Mouse (Mus musculus) cerebellum, adult 11 months (tissue): ENCODE data around the gene Gabarap.
"Not testable (repeated sequence)": the region's sequence is repeated elsewhere in the genome, so short reads cannot be mapped to it uniquely, and the experiment has no call there.

ENCODE experiments used
- DNase-seq: peaks from one replicate; pipeline ENCODE4 v3.0.0; 2022

The Gabarap gene

DNA sequence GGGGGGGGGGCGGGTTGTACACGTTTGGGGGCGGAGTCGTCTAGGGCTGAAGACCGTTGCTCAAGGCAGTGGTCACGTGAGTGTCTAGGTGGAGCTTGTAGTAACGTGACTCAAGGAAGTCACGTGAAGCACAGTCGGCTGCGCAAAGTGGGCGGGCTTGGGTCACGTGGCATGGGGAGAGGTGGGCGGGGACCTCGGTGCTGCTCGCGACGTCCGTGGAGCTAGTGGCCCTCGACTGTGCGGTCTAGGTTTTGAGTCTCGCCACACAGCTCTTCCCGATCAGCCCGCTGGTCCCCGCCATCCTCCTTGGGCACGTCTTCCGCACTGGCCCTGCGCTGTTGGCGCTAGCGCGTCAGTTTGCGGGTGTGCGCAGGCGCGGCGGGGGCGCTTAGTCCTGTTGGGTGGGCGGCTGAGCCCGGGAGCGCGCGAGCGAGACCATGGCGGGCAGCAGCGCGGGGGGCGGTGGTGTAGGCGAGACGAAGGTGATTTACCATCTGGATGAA lies 9.5 kb downstream of the Gabarap start, which contains the start of gene Dvl2:
TSS of gene Dvl2 (plus strand) at position 200 of the 503 bp plus-strand sequence.
- DNase-seq: peak; percentile 85

DNA sequence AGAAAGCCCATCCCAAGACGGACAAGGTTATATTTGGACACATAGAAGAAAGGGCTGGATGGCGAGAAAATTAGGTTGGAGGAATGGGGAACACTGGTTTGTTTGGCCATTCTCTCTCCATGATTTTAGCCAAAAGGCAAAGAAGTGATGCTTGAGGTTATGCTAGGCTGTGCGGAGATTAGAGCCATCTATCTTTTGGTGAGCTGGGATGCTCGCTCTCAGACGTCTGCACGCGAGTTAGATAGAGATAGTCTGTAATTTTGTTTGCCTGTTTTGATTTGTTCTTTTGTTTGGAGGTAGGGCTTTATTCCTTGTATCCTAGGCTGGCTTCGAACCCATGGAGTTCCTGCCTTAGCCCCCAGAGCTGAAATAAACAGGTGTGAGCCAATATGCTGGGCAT lies 10.2 kb downstream of the Gabarap start:
- DNase-seq: no peak

DNA sequence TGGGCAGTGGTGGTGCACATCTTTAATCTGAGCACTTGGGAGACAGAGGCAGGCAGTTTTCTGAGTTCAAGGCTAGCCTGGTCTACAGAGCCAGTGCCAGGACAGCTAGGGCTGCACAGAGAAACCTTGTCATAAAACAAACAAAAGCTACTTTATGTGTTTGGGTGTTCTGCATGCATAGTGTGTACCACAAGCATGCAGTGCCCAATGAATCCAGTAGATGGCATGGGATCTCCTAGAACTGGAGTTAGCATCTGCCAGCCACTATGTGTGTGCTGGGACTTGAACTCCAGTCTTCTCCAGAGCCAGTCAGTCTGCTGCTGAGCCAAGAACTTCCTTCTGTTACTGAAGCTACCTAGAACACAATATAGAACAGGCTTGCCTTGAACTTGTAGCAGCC lies 10.9 kb downstream of the Gabarap start:
- no peak for DNase-seq

DNA sequence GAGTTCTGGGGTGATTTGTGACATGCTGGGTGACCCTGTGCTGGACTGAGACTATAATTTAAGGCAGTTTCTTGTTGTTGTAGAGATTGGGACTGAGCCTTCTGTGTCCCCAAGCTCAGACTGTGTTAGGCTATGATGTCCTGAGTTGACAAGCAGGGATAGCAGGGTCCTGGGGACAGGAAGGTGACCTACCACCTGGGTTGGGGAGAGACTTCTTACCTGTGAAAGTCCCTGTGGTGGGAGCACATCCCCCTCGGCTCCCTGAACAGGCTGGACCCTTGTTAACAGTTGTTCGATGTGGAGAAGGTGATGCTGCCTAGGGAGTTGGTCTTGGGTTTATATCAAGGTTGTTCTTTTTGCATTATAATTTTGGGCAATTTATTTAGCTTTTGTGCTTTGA lies 11.5 kb downstream of the Gabarap start:
- no peak for DNase-seq

DNA sequence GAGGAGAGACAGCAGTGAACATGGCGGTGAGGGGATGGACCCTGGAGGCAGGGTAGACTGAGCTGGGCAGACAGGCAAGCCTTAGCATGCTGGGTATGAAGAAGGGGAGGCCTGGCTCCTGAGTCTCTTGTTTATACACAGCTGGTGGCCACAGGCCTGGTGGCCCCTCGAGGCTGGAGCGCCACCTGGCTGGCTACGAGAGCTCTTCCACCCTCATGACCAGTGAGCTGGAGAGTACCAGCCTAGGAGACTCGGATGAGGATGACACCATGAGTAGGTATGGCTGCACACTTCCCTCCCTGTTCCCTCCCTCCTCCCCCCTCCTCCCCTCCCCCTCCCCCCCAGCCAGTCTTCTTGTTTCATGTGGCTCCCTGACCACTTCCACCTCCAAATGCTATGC lies 14.6 kb downstream of the Gabarap start:
- no peak for DNase-seq

DNA sequence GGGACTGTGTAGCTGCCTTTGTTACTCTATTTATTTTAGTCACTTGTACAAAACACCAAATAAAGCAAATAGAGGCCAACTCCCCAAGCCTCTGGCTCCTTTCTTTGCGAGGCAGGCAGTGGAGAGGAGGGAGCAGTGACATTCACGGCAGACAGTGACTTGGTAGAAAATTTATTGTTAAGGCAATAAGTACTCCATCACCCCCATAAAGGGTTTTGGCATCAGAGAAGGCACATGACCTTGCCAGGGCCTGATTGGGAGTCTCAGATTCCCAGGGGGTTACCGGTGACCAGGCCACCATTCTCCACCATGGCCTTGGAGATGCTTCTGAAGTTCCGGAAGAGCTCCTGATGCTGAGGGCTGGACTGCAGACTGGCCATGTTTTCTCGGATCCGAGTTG lies 19.1 kb downstream of the Gabarap start:
- DNase-seq: no peak

DNA sequence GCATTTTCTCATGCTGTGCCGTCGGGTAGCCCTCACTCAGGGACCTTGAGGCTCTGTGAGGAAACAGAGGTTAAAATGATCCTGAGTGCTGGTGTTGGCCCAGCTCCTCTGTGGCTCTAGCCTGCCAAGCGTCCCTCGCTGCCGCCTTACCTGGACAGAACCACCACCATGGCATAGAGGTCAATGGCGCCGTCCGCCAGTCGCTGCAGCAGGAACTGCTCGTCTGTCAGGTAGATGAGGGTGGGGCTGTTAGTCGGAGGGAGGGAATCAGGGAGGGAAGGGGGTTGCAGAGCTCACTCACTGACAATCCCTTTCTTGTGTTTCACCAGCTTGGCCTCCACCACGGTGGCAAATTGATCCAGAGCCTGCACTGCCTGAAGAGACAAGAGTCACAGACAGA lies 19.6 kb downstream of the Gabarap start:
- no peak for DNase-seq

DNA sequence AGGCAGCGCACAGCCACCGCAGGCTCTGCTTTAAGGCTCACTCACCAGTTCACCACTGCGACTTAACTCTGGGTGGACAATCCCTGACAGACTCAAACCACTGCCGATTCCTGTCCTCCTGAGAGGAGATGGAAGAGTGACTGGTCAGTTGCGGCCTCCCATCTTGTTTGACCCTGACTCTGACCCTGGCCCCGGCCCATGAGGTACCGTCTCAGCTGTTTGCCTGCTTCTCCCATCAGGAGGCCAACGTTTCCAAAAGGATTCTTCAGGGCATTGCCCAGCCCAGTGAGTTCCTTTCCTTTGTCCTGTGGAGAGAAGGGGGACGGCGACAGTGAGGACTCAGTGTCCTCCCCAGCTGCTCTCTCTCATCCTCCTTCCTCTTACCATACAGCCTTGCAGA lies 20.0 kb downstream of the Gabarap start:
- DNase-seq: no peak

DNA sequence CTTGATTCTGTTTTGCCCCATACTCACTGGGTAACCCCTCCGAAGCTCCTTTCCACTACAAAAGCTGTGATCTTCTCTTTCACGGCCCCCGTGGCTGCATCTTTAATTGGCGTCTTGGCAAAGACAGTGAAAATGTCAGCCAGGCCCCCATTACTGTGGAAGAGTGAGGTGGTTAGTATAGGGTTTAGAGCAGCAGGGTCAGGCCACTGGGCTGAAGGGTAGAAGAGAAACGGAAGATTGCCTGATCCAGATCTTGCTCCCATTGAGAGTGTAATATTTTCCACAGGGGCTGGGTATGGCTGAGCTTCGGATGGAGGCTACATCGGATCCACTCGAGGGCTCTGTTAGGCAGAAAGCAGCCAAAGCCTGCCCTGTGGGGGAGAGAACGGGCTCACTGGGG lies 22.0 kb downstream of the Gabarap start:
- no peak for DNase-seq

DNA sequence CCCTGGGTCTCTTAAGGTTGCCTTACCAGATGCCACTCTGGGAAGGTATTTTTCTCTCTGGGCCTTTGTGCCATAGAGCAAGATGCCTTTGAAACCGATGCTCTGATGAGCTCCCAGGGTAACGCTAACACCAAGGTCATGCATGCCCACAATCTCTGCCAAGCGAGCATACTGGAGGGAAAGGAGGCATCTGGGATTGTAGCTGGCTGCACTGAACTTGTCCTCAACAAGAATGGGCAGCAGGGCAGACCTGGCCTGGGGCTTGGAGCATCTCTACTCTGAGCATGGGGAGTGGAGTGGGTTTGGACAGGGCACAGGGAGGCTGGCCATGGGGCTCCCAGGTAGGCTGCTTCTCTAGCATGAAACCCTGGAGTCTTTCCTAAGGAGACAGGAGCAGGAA lies 22.5 kb downstream of the Gabarap start:
- no peak for DNase-seq

DNA sequence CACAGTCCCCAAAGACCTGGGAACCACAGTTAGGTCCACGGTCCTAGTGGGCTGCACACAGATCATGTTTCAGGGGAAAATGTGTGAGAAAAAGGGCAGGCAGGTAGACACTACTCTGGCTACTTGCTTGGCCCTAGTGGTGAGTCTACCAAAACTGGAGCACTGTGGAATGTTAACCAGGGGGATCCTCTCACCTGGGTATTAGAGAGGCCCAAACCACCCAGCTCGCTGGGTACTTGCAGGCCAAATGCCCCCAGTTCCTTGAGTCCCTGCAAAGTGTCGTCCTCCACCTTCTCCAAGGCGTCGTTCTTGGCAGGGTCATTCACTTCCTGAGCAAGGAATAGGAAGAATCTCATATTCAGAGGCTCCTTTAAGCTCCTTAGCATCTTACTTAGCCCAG lies 23.1 kb downstream of the Gabarap start:
- no peak for DNase-seq

DNA sequence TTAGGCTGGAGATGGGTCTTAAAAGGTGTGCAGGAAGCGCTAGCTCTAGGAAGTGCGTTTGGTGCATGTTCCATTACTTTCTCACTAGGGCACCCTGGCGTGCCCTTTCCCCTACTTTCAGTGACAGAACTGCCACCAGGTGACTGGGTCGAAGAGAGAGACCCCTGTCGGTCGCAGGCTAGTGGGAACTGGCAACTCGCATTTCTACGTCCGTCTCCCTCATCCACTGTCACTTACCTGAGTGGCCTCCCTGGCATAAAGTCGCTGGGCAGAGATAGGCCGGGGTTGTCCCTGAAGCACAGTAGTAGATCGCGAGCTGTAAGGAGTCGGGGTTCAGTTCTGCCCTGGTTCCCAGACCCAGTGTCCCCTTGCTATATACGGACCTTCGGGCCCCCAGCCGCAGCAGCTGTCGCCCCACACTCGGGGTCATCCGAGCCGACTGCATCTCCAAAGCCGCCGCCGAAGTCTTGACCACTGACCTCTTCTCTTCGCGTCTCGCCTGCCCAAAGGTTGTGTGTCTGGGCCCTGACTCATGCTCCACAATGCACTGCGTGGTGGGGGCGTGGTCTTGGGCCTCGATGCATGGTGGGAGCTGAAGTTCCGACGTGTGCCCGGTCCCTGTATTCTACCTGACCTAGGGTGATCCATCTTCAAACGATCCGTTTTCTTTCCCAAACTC lies 24.1 kb downstream of the Gabarap start, which contains the start of gene Acadvl:
TSS of gene Acadvl (minus strand) at position 532 of the 679 bp plus-strand sequence.
- peak; percentile 85 for DNase-seq

DNA sequence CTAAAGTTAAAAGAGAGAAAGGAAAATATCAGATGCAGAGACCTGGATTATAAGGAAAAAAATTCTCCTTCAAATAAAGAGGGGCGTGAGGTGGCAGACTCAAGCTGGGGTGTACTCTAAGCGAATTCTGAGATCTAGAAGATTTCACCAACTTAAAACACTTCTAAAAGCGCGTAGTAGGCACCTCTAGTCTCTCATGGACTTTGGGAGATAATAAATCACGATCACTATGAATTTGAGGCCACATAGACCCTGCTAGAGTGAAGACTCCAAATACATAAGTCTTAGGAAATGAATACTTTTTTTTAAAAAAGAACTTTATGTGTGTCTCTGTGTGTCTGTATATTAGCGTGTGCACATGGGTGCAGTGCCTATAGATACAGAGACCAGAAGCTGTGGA lies 24.7 kb downstream of the Gabarap start:
- DNase-seq: no peak

DNA sequence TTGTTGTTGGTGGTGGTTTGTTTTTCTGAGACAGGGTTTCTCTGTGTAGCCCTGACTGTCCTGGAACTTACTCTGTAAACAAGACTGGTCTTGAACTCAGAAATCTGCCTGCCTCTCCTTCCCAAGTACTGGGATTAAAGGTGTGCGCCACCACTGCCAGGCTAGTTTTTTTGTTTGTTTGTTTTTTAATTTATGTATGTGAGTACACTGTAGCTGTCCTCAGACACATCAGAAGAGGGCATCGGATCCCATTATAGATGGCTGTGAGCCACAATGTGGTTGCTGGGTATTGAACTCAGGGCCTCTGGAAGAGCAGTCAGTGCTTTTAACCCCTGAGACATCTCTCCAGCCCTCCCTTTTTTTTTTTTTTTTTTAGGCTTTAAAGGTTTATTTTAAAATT lies 25.2 kb downstream of the Gabarap start:
- DNase-seq: not testable (repeated sequence)

DNA sequence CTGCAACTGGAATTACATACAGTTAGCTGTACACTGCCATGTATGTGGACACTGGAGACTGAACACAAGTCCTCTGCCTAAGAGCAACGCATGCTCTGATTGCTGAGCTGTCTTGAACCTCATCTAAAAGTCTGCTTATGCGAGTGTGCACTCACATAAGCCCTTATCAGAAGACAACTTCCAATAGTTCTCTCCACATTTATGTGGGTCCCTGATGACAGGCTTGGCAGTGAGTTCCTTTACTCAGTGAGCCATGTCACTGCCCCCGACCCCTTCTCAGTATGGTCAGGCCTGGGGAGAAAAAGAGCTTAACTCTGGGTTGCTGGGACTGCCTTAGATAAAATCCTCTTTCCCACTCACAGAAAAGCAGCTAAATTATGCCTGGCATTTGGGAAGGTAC lies 25.7 kb downstream of the Gabarap start, which contains the start of gene Dlg4:
TSS of gene Dlg4 (plus strand) at position 274 of the 400 bp plus-strand sequence.
- no peak for DNase-seq

DNA sequence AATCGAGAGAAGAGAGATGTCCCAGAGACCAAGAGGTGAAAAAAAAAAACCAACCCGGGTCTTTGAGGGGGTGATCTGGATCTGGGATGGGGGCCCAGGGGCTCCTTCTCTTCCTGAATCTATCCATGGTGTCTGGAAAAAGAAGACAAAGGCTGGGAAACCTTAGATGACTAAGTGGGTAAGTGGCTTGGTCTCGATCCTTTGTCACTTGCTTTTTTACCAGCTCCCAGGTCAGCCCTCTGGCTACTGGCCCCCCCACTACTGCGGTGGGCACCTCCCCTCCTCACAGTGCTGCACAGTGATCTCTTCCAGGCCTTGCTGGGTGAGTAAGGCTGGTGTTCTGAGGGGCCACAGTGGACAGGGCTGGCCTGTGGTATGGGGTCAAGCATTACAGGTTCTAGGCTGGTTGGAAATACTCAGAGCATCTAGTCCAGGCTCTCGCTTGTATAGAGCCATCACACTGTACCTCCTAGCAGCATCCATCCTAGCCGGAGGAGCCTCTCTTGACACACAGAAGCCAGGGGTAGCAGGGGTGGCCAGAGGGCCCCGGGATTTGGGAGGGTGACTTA lies 26.3 kb downstream of the Gabarap start:
- DNase-seq: no peak

DNA sequence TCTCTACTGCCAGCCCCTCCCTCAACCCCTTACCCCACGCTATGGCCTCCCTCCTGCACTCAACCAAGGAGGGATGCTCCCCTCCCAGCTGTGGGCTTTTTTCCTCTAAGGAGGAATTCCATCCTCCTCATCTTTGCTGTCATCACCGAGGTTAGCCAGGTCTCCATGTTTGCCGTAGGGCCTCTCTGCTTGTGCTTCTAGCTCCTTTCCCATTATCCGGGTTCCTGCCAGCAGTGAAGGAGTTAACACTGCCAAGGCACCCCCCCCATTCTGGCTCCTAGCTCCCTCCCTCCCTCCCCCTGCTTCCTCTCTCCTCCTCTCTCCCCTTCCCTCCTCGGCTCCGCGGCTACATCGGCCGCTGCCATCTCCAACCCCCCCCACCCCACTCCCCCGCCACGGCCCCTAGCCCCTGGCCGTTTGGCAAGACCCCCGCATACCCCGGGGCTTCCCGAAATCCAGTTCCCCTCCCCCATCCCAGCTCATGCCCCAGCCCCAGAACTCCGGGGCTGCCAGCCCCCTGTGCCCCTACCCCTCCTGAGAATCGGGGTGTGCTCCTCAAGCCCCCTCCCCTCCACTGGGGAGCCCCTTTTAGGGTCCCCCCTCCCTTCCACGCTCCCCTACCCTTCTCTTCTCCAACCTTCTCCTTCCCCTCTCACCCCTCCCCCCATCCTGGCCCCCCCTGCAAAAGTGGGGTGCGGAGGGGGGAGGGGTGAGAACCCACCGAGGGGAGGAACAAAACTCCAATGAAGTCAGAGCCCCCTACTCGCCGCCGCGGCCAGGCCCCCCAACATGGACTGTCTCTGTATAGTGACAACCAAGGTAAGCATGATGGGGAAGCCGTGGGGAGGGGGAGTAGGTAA lies 27.4 kb downstream of the Gabarap start:
- DNase-seq: peak; percentile 73

DNA sequence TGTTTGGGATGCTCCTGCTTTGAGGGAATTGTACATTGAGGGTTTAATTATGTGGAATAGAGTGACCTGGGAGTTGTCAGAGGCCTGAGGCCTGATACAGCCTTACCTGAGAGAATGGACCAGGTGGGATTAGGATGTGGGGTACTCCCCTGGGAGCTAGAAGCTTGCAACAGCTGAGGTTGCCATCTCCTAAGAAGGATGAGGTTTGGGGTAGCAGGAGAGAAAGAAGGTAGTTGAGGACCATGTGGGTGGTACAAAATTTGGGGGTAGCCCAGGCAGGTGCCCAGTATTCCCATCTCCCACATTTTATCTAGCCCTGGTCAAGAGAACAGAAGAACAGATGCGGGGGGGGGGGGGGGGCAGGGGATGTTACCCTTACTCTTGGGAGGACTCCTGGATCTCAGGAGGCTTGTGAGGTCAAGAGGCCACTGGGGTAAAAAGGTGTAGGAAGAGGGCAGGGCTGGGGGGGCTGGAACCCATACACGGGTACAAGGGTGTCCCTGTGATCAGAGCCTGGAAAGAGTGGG lies 28.6 kb downstream of the Gabarap start:
- DNase-seq: no peak

DNA sequence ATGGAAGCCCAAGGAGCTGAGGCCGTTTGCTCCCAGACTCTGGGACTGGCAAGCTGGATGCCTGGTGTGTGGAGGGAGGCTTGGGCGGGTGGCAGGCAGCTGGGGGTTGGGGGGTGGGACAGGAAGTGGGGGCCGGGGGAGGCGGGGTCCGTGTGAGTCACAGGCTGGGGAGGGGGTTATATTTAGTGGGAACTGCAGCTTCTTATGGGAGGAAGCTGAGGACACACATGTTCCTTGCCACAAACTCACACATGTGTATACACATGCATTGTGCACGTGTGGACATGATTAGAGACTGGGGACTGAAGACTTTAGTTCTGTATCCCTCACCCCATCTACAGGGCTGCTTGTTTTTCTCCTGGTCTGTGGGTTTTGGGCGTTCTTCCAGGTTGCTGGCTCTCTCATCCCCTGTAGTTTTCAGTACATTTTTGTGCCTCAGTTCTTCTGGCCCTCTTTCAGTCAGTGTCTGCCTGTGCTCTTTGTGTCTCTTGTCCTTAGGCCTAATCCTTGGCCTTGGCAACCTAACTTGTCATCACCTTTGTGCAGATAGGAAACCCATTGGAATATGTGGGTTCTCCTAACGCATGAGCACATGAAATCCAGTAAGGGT lies 29.2 kb downstream of the Gabarap start:
- DNase-seq: no peak

DNA sequence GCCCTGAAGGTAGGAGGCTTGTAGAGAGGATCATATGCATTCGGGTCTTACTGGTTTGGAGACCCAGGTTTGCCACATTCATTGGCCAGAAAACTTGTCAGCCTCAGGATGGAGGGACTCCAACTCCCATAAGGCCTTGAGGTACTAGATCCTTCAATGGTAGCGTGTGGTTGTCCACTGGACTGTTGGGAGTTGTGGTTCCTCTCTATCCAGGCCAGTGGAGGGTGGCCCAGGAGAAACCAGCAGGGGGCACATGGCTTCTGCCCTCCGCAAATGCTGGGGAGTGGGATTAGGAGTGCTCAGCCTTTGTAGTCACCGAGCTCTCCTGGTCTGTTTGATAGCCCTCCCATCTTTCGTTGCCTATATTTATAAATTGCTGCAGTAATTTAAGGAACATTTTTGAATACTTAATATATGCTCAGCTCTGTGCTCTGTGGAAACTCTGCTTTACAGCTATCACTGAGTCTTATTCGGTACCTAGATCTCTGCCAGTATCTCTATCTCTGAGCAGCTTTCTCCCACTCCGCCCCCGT lies 29.9 kb downstream of the Gabarap start:
- peak; percentile 77 for DNase-seq

DNA sequence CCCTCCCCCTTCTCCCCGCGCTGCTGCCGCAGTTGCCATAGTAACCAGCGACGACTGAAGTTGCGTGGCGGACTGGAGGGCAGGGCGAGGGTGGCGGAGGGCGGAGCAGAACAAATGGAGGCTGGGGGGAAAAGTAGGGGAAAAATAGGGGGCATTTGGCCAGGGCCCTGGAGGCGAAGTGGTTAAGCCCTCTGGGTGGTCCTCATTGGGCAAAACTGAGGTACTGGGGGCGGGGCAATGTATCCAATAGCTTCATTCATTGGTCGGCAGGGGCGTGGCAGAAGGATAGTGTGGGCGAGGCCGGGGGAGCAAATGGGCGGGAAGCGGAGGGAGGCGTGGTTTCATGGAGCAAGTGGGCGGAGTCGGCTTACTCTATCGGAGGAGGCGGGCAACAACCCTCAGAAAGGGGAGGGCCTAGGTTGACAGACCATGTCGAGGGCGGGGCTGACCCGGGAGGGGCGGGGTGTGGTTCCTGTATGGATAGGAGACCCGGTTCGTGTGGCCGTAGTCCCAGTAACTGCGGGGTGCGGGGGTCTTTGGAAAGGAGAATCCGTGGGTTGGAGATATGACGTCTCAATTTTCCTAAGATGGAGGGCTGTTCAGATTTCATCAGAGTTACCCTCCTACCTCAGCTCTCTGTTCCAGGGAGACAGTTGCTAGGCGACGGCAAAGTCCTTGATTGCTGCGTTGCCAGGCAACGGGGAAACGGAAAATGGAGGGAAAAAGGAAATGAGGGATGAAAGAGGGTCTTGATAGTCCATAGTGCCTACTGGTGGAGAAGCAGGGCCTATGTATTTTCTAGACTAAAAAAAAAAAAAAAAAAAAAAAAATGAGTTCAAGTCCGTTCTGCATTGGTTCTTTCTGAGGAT lies 30.6 kb downstream of the Gabarap start:
- peak; percentile 98 for DNase-seq
